Mouse (Mus musculus) CD4-positive helper T cell, adult 2 months (primary cell): Measurements from ENCODE around the gene Pou2f2.

Experiments
- DNase-seq: peaks from one replicate; pipeline ENCODE4 v3.0.0-alpha.2; 2012; ENCODE audit warnings: low read depth, missing footprints, low spot score

Pou2f2 gene

GRCm38 (mm10) chr7:25098169-25098568, 81.4 kb downstream of the Pou2f2 start:
- no peak for DNase-seq

DNA sequence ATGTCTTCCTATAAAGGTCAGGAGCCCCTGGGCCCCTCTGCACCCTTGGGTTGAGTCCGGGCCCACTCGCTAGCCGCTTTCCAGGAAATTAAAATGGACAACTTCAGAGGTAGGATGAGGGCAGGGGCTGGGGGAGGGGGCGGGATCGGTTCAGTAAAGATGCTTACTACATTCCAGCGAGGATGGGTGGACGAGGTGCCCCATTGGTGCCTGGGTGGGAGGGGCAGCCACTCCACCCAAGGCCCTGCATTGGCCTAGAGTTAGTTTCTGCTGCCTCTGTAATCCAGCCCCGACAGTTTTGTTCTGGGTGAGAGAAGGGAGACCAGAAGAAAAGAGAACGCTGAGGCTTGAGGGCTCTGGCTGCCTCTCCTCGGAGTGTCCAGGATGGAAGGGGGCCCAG, 89.7 kb downstream of the Pou2f2 start:
- DNase-seq, result no peak

DNA sequence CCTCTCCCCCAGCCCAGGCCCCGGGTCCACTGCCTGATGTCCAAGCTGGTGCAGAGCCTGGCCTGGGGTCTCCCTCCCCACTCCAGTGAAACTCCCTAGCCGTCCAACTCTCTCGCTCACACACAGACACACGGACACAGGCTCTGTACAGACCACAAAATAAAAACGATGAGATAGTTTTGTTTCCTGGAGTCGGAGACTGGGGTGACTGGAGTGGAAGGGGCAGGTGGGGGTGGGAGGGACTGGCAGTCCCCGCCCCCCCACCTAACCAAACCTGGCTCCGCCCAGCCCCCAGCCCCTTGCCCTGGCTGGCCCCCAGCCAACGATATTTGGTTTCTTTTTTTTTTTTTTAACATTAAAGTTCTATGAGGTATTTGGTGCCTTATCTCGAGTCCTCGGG, 90.6 kb downstream of the Pou2f2 start:
- DNase-seq, result peak; percentile 48

DNA sequence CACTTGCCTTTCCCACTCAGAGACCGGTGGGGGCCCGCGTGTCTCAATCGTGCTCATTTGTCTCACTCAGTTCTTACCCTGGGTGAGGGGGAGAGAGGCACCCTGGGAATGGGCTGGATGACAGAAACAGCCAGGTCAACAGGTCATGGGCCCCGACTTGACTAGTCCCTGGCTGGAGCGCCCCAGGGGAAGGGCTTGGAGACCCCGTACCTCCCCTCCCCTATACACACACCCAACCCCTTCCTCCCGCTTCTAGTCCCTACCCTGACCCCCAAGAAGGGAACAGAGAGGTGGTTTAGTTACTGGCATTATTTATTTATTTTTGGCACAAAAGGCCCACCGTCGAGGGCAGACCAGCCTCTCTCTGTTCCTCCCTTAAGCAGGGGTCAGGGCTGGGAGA, 91.0 kb downstream of the Pou2f2 start:
- DNase-seq, result peak; percentile 42

DNA sequence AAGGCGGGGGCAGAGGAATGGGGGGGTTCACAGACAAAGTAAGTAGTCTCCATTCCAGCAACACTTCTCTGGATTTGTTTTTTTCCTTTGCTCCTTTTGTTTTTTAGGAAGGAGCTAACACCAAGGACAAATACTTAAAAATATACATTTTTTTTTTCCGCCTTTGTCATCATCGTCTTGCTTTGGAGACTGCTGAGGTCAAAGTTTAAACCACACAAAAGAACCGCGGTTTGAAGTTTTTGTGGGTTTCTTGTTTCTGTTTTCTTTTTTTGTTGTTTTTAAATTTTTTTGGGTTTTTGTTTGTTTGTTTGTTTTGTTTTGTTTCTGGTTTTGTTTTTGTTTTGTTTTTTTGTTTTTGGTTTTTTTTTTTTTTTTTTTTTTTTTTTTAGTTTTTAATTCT, 91.6 kb downstream of the Pou2f2 start:
- DNase-seq, result peak; percentile 79

DNA sequence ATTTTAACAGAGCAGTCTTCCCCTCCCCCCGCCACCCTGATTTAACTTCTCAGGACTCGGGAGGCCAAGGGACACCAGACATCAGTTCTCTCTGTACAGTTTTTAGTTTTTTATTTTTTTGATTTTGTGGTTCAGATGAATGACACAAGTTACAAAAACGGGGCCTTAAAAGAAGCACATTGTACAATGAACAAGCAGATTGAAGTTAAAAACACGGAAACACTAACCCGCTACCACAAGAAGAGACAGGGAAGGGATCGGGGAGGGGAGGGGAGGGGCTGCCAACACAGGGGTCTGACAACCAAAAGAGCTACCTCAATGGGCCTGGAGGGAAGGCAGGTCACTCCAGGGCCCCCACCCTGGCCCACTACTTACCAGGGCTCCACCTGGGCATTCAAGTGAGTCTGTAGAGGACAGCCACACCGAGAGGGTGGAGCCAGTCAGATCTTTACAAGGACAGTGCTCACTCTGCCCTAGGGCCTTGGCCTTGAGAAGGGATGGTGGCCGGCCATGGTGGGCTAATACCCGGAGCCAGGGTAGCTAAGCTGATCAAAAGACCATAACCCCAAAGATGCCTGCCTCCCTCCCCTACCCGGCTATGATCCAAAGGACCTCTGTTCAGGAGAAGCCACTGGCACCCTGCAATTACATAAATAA, 92.1 kb downstream of the Pou2f2 start:
- peak; percentile 36 for DNase-seq

GRCm38 (mm10) chr7:25086656-25087055, 92.9 kb downstream of the Pou2f2 start:
- DNase-seq, result peak; percentile 45

DNA sequence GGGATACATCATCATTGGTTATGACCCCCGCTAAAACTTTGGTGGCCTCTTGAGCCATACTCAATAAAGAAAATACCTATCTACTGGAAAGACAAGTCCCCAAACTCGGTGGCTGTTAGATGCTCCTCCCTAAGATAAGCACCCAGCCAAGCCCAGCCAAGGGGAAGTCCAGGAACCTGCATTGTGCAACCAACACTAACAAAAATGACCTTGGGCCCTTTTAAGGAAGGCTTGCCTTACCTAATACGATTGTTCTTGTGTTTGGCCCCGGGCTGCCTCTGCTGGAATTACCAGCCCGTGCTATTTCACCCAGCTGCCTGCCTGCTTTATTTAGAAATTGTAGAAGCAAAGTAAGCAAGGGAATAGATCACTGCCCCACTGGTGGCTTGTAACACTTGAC, 94.9 kb downstream of the Pou2f2 start:
- no peak for DNase-seq

GRCm38 (mm10) chr7:25082510-25082909, 97.0 kb downstream of the Pou2f2 start:
- peak; percentile 76 for DNase-seq

DNA sequence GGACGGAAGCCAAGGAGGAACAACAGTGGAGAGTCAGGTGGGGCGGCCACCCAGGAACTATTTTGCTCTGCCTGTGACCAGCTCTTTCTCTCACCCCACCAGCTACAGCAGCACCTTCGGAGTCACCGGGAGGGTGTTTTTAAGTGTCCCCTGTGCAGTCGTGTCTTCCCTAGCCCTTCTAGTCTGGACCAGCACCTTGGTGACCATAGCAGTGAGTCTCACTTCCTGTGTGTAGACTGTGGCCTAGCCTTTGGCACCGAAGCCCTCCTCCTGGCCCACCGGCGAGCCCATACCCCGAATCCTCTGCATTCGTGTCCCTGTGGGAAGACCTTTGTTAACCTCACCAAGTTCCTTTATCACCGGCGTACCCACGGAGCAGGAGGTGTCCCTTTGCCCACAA, 99.1 kb downstream of the Pou2f2 start:
- DNase-seq, result no peak

DNA sequence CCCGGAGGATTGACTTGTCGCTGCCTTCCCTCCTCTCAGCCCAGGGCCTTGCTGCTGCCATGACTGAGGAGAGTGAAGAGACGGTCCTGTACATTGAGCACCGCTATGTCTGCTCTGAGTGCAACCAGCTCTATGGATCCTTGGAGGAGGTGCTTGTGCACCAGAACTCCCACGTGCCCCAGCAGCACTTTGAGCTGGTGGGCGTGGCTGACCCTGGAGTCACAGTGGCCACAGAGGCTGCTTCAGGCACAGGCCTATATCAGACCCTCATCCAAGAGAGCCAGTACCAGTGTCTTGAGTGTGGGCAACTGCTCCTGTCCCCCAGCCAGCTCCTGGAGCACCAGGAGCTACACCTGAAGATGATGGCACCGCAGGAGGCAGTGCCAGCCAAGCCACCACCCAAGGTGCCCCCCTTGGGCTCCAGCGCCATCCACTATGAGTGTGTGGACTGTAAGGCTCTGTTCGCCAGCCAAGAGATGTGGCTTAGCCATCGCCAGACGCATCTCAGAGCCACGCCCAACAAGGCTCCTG, 100.0 kb downstream of the Pou2f2 start:
- DNase-seq, result no peak

GRCm38 (mm10) chr7:25077414-25077755, 102.1 kb downstream of the Pou2f2 start:
- DNase-seq, result no peak

GRCm38 (mm10) chr7:25076663-25077413, 102.7 kb downstream of the Pou2f2 start:
- DNase-seq, result peak; percentile 99

GRCm38 (mm10) chr7:25076296-25076662, 103.2 kb downstream of the Pou2f2 start:
- no peak for DNase-seq

- no peak for DNase-seq
These were observed 105.6 kb downstream of the Pou2f2 start for GRCm38 (mm10) chr7:25073924-25074323.

- DNase-seq, result peak; percentile 44
These were observed 106.7 kb downstream of the Pou2f2 start for GRCm38 (mm10) chr7:25072716-25073390.

DNA sequence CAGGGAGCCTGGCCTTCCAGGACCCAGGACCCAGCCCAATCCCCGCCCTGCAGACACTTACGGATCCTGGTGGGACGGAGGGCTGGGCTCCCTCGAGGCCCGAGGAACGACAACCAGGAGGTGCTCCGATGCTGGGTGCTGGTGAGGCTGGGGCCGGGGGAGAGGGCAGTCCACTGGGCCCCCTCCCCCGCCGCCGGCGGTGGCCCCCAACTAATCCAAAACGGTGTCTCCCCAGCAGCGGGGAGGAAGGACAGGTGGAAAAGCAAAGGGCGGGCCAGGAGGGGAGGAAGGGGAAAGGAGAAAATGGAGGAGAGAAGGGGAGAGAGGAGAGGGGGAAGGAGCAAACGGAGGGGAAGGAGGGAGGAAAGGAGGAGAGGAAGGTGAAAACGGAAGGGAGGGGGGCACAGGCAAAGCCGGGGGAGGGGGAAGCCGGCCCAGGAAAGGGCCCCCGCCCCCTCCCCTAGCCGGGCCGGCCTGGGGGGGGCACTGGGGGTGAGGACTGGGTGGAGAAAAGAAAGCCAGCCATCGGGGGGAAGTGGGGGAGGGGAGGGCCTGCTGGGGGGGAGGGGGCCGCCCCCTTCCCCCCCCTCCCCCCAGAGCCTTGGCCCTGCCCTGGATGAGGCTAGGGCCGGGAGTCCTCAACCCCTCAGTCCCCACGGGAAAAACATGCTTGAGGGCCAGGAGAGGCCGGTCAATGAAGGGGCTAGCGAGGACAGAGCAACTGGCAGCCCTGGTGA, 107.4 kb downstream of the Pou2f2 start, which contains the start of the genes Grik5 and Zfp574:
Gene Grik5 (minus strand): TSS at position 368 of the 737 bp plus-strand sequence.
Gene Zfp574 (plus strand): TSS at position 589 of the 737 bp plus-strand sequence.
- DNase-seq, result no peak

DNA sequence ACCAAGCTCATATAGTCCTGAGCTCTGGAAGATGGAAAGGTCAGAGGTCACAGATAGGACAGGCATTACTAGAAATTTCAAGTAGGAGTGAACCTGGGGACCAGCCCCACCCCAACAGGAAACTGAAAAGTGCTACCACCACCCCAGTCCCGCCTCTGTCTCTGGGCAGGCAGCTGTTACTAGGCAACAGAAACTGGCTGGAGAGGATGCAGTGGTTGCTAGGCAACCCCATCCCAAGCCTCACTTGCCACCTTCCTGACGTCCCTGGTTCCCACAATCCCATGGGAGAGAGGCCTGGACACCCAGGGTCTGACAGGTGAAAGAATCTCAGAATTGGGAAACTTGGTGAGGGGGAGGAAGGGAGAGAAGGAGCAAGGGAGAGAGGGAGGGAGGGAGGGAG, 110.8 kb downstream of the Pou2f2 start:
- DNase-seq, result no peak

DNA sequence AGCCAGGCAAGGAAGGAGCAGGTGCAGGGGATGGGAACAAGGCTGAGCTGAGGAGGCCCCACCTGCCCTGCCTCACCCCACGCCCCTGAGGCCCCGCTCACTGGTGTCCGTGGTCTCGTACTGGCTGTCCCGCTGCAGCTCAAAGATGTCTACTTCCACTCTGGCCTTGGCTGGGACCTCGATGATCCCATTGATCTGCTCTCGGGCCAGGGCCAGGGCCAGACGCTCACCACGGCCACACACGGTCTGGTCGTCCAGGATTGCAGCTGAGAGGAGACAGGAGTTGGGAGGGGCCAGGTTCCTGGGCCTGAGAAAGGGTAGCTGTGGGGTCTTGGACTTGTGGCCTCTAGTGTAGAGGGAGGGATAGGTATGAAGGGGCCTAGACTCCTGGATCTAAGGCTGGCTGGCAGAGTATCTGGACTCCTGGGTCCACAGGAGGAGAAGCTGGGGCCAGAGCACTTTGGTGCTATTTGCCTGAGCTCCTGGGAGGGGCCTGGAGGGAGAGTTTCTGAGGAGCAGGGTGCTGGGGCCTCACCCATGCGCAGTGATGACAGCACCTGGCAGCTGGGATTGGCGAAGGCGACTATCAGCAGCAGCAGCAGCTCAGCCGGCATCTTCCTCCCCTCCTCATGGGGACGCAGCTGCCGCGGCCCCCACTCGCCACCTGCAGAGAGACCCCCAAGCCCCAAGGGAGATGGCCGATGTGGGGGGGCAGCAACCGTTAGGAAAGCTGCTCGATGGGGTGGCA, 111.4 kb downstream of the Pou2f2 start:
- no peak for DNase-seq

DNA sequence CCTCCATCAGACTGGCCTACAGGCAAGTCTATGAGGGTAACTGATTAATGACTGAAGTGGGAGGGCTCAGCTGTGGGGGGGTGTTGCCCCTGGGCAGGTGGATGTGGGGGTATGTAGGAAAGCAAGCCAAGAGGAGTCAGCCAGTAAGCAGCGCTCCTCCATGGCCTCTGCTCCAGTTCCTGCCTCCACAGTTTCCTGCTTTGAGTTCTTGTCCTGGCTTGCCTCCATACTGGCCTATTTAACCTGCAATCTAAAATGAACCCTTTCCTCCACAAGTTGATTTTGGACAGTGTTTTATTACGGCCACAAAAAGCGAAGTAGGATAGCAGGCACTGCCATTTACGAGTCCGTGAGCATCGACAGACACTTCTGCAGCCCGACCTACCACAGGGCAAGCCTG, 112.2 kb downstream of the Pou2f2 start:
- DNase-seq, result no peak

DNA sequence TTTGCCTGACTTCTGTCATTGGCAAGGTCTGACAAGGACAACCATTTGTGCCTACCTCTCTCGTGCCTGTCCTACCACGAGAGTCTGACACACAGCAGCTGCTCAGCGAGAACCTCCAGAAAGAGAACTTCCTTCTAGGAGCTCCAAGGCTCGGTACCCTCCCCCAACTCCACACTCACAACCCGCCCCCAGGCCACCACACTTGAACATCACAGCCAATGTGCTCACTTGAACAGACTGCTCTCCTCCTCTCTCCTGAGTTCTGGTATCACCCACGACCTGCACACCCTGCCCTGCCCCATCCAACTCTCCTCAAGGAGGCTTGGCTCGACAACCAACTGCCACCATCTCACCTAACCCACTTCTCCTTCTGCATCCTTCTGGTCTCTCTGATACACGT, 115.6 kb downstream of the Pou2f2 start:
- no peak for DNase-seq
